Mouse (Mus musculus) left cerebral cortex, adult 8-10 months (tissue): ENCODE data around the gene Olfr1392. TPM values are rescaled to one million over a fixed set of nuclear protein-coding genes. Genes with fewer than 3 reads are reported as not detected.
"Not testable (repeated sequence)": the region's sequence is repeated elsewhere in the genome, so short reads cannot be mapped to it uniquely, and the experiment has no call there.

Source experiments
- DNase-seq, 2 experiments: peaks; one replicate each; pipeline ENCODE4 v3.0.0; 2022; ENCODE audit warnings: low spot score in 2 of 2
- total RNA-seq, 4 experiments: library from RNA; stranded (reverse); gene quantifications; 2 replicates each; pipeline ENCODE4 v1.2.4; 2022

Gene Olfr1392
- total RNA-seq = under 1 TPM in 3 of 4 experiments, not detected in 1; 0.18 to 0.28 (median 0.23) TPM

DNA sequence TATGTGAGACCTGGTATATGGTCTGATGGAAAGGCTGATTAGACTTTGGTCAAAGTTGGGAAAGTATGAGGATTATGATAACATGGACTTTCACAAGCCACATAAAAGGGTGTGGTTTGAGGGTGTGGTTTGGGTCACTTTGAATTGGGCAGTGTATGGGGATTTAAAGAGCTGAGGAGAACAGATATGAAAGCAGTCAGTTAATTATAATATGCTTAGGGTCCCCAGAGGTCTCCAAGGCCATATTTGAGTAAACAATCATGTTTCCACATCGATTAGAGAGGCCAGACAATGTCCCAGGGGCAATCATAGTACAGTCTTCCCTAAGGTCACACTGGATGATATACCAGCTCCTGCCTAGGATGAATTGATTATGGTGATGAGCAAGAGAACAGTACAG, at the start of gene Olfr1392:
TSS of gene Olfr1392 (plus strand) at position 301 of the 400 bp plus-strand sequence.
- DNase-seq = not testable (repeated sequence)

DNA sequence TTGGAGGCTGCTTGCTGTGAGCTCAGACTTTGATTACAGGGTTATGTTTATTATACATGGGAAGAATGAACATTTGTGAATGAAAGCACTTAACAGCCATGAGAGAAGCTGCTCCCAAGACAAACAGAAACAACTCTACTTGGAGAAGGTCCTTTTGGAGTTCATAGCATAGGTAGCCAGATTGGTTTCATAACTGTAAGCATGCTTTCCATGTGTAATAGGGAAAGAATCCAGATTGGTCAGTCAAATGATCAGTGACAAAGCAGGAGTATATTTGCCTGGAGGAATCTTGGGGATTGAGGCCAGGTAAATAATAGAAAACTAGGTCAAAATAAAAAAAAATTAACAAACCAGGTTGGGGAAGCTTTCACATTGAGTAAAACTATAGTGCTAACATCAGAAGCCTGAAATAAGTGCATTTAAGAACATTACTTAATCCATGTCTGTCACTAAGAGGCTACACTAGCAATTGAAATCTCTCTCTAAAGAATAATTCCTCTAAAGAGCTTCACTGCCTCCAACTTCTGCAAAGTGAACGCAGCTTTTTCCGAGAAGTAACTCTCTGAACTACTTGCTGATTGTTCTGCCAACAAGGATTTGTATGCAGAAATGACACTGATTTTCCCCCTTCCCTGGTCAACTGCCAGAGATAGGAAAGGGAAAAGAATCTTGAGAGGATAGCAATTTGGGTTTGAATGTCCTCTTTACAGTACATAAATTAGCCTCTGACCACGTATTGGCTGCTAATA, 49.4 kb upstream of the Olfr1392 start:
- no peak for DNase-seq

GRCm38 (mm10) chr11:49236891-49237290, 48.2 kb upstream of the Olfr1392 start:
- no peak for DNase-seq

- no peak for DNase-seq
These were observed 47.5 kb upstream of the Olfr1392 start for GRCm38 (mm10) chr11:49237532-49237931.

GRCm38 (mm10) chr11:49240310-49240709, 44.8 kb upstream of the Olfr1392 start:
- no peak for DNase-seq

DNA sequence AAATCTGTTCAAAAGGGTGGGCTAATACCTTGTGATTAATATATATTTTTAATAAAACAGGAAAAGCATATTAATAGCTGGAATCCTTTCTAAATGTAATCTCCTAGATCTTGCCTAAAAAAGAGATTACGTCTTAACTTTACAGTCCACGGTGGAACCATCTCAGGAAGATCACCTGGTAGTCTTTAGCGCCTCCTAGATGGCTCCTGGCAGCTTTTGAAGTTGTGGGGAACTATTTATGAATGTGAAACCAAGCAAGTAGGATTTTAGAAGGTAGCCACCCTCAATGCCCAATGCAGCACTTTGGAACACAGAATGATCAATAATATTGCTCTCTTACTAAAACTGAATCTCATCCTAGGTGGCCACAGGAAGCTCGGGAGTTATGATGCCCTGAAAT, 44.2 kb upstream of the Olfr1392 start:
- DNase-seq = no peak

DNA sequence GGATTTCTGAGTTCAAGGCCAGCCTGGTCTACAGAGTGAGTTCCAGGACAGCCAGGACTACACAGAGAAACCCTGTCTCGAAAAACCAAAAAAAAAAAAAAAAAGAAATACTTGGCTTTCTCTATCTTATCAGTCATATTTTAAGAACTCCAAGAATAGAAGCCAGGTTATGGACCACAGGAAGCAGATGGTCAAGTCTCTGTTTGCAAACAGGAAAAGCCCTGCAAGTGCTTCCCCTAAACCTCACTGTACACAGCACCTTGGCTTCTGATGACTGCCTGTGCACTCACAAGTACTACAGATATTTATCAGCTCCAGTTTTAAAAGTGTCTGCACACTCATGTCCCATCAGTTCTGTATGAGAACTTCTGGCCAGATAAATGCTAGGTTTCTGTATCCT, 43.6 kb upstream of the Olfr1392 start:
- DNase-seq = no peak

GRCm38 (mm10) chr11:49242944-49243626, 42.0 kb upstream of the Olfr1392 start:
- DNase-seq = no peak

GRCm38 (mm10) chr11:49243727-49244594, 41.1 kb upstream of the Olfr1392 start, which contains the start of gene Mgat1:
Mgat1 (plus strand) TSS chr11:49244191.
- DNase-seq = peak; percentile 64 to 92

DNA sequence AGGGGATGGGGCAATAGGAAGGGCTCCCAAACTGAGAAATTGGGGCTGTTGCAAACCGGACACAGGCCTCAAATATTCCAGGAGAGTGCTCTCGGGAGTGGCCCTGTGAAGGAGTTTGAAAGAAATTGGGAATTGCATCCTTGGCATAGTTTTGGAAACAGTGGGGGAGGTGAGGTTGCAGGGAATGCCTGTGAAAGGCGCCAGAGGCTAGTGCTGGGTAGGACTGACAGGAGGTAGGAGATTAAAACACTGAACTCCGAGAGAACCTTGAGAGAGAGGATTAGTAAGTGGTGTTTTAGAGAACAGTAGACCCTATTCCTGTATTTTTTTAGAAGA, 40.5 kb upstream of the Olfr1392 start:
- no peak for DNase-seq

GRCm38 (mm10) chr11:49245176-49245575, 39.9 kb upstream of the Olfr1392 start:
- DNase-seq = no peak

GRCm38 (mm10) chr11:49245634-49246415, 39.3 kb upstream of the Olfr1392 start:
- DNase-seq = no peak

- DNase-seq = no peak
These were observed 38.6 kb upstream of the Olfr1392 start for GRCm38 (mm10) chr11:49246523-49246922.

DNA sequence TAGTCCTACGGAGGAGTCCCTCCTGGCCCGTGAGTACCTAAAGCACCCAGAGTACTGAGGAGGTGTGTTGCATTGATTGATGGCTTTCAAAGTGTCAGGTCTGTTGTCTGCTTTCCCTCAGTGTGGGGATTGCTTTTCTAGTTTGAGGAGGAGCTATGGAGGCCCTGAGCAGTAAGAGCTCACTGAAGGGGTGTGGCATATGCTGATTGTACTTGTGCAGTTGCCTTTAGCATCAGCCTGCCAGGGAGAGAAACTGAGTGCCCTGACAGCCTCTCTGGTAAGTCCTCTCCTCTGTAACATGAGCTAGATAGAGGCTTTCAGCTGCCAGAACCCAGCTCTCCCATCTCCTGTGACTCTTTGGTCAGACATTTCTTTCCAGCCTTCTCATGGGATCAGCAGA, 37.8 kb upstream of the Olfr1392 start:
- no peak for DNase-seq

- DNase-seq = peak in 1 of 2 experiments; percentile 55
These were observed 36.7 kb upstream of the Olfr1392 start for GRCm38 (mm10) chr11:49248226-49248973.

GRCm38 (mm10) chr11:49248974-49249700, 35.9 kb upstream of the Olfr1392 start:
- DNase-seq = no peak

DNA sequence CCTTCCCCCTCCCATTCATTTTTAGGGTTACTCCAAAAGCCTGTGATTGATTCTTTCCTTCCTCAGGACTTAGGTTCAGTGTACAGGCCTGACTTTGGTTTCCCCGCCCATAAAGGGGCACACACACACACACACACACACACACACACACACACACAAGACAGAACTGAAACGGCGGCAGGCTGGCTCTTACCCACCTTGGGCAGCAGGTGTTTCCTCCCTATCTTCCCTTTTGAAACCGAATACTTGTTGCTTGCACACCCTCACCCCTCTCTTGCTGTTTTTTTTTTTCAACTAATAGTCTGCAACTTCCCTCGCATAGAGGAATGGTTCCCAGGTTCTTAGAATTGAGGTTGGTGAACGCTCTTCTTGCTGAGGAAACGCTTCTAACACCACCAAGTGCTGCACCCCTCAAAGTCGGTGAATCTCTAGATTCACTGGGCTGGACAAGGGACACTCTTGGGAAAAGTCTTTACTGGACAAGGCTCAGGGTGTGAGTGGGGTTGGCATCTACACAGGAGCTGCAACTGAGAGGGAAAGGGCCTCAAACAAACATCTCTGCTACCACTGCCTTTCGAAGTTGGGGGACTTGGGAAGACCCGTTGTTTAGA, 35.2 kb upstream of the Olfr1392 start:
- no peak for DNase-seq

DNA sequence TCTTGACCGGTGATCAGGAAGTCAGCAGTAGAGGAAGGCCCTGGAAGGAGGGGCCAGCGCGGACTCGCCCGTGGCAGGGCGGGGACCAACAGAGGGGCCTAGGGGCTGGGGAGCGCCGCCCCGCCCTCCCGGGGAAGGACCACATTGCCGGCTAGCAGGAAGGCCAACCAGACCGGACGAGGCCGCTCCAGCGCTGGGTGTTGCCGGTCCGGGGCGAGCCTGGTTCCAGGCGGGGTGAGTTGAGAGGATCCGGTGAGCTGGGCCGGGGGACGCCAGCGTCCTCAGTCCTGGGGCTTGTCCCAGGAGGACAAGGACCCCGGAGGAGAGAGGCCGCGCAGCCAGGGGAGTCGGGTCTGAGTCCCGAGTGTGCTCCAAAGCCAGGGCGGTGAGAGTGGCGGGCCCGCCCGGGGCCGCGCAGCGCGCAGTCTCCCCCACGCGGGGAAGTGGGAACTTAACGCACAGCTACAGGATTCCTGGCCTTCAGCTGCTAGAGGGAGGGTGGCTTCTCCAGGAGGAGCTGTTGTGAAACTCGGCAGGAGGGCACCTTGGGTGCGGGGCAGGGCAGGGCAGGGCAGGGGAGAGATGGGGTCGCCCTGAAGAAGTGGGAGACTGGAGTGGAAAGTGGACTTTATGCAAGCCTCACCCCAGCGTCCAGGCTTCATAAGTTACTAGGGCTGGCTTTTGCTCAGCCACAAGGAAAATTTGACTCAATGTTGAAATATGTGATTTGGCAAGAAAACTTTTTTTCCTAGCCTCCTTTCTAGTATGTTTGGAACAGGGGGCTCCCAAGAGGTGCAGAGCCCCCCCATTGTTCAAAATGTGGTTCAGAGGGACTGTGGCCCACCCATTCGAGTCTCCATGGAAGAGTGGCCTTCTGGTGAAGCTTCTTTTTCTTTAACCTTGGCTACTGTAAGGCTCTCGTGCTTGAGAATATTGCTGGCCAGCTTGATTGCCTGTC, 34.4 kb upstream of the Olfr1392 start:
- peak in 1 of 2 experiments; percentile 58 for DNase-seq
